Mouse (Mus musculus) cerebellum, adult 2 months (tissue): ENCODE measurements around the gene Letm1.

Experiments used
- CTCF ChIP-seq: fragments of 200-500 bp; IDR thresholded peaks from 2 replicates; pipeline ENCODE4 v1.5.1; 2011; ENCODE audit warnings: low read depth, mild to moderate bottlenecking, control low read depth, low read length, moderate library complexity, borderline replicate concordance; ENCODE audit not compliant: insufficient read depth
- POLR2A ChIP-seq: fragments of 200-500 bp; IDR thresholded peaks from 2 replicates; pipeline ENCODE4 v1.6.1; 2011; ENCODE audit warnings: low read length, control low read depth, borderline replicate concordance; ENCODE audit not compliant: insufficient read depth

DNA sequence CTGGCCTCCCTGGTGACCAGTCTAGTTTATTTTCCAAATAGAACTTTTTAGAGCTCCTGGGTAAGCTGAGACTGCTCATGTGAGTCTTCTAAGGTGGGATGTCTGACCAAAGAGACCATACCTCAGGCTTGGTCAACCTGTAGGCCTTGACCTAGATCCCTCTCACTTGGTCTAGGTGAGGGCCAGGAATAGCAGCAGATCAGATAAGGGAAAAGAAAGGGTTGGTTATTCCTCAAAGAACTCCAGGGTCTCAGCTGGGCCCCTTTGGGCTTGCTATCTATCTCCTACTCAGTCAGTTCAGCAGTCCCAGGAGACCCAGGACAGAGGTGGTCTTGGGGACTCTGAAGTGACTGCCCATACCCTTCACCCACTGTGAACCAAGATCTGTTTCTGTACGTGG, 85.1 kb downstream of the Letm1 start:
- TF ChIP-seq CTCF, result no peak
- no peak for TF ChIP-seq POLR2A
